Mouse (Mus musculus): ENCODE measurements around the gene Vmn2r17. TPM values are rescaled to one million over a fixed set of nuclear protein-coding genes. Genes with fewer than 3 reads are reported as not detected.

Gene Vmn2r17
- 0.04 TPM in 1 of 2 replicates, not detected in the other for polyA plus RNA-seq (2015; fragmentation: Nextera tagmentation; extraction: Ambion mirVana)

GRCm38 (mm10) chr5:109419388-109419787, at the start of gene Vmn2r17:
Vmn2r17 (plus strand) TSS chr5:109419688.
- ATAC-seq (ENCODE audit: insufficient number of reproducible peaks, low FRiP score, low TSS enrichment, low read depth): no peak
- 56% methylated on average over 2 of the region's 2 CpGs for WGBS

DNA sequence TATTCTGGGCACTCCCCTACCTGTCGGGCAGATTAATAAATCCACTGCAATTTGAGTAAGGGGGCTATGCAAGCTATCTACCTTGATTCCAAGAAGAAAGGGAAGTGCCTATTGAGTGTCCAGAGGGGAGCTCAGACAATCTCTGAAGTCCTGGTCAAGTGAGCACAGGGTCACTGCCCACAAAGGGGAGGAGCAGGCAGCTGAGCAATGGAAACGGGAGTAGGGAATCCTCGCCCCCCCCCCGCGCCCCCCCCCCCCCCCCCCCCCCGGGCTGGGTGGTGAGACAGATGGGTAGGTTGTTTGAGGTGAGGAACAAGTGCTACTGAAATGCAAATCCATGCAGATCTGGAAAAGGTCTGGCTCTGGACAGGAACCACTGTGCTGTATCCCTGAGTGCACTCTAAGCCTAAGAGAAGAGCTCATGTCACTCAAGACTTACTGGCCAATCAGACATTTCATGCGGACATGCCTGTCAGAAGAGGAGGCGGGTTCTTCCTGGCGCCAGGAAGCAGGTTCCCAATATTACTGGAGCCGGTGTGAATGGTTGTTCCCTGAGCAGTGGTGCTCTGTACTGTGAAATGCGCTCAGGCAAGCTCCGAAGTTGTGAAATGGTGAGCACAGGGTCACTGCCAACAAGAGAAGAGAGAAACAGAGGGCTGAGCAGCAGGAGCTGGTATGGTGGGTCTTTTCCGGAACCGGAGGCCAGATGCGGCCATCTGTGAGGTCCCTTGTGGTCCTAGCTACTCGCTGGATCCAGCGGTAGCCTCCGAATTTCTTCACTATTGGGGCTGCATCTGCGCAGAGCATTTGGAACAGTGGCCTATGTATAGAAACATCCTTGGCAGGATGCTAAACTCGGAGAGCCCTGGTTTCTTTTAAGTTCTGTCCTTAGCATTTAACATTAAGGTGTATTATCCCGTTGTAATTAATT, 47.4 kb downstream of the Vmn2r17 start:
- Histone ChIP-seq H3K4me3 (replicated peaks) (peak overlapping the region; percentile 22; the same call in 1 of the 2 replicates), H3K4me1 (no peaks in the 10 kb centered on the region), H3K36me3 (no peaks in the 10 kb centered on the region), H3K9me3 (replicated peaks) (no peaks in the 10 kb centered on the region), H3K4me2 (replicated peaks) (no peak overlapping the region), H3K27me3 (no peaks in the 10 kb centered on the region), H3K9ac (no peak overlapping the region), H3K27ac (replicated peaks) (no peak overlapping the region)
- ATAC-seq (ENCODE audit: insufficient number of reproducible peaks, low FRiP score, low TSS enrichment, low read depth): no peak
- 23% methylated on average over 19 of the region's 21 CpGs for WGBS

More at GRCm38 (mm10) chr5:109419388-109419787, at the start of gene Vmn2r17:
- H3K36me3 ChIP-seq: no peaks in the 10 kb centered on the region
- no peaks in the 10 kb centered on the region for H3K9me3 ChIP-seq (replicated peaks)
- H3K4me1 ChIP-seq: no peaks in the 10 kb centered on the region
- no peak within 1 kb of the TSS for H3K9ac ChIP-seq
- no peak within 1 kb of the TSS for H3K4me2 ChIP-seq (replicated peaks)
- no peak within 1 kb of the TSS for H3K27ac ChIP-seq (replicated peaks)
- no peak within 1 kb of the TSS for H3K4me3 ChIP-seq (replicated peaks)
- H3K27me3 ChIP-seq: no peaks in the 10 kb centered on the region

DNA sequence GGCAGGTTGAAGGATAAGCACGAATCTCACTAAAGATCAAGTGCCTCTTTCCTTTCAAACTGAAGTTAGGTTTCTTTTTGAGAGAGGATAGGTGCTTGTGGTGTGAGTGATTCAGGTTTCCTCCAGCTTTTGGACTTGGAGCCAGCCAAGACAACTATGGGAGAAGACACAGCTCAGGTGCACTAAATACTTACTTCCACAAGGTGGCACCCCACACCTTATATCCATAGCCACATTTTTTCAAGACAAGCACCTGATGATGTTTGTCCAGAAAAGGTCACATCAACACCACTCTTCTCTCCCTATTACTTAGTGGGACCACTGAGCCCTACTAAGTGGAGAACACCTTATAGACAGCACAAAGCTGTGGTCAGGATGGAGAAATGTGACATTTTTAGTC, 87.2 kb downstream of the Vmn2r17 start:
- Histone ChIP-seq H3K4me3 (replicated peaks) (no peak overlapping the region), H3K9ac (no peak overlapping the region), H3K4me1 (no peaks in the 10 kb centered on the region), H3K9me3 (replicated peaks) (no peaks in the 10 kb centered on the region), H3K27ac (replicated peaks) (no peak overlapping the region), H3K4me2 (replicated peaks) (no peak overlapping the region), H3K36me3 (no peaks in the 10 kb centered on the region), H3K27me3 (no peaks in the 10 kb centered on the region)
- WGBS: 6% methylated on average over 1 of the region's 1 CpGs
- ATAC-seq (ENCODE audit: insufficient number of reproducible peaks, low FRiP score, low TSS enrichment, low read depth): no peak

Other genes starting within 250 kb of the Vmn2r17 start
- not detected in 2 replicates for gene Vmn2r13, start 227.5 kb upstream of the Vmn2r17 start, polyA plus RNA-seq (2015; fragmentation: Nextera tagmentation; extraction: Ambion mirVana)
- gene Vmn2r14, start 195.0 kb upstream of the Vmn2r17 start, polyA plus RNA-seq (2015; fragmentation: Nextera tagmentation; extraction: Ambion mirVana): not detected in 2 replicates
- not detected in 2 replicates for gene Vmn2r15, start 122.0 kb upstream of the Vmn2r17 start, polyA plus RNA-seq (2015; fragmentation: Nextera tagmentation; extraction: Ambion mirVana)
- not detected in 2 replicates for gene Vmn2r16, start 89.5 kb upstream of the Vmn2r17 start, polyA plus RNA-seq (2015; fragmentation: Nextera tagmentation; extraction: Ambion mirVana)
- 12.6 and 13.6 TPM in 2 replicates for gene Crlf2, start 139.3 kb downstream of the Vmn2r17 start, polyA plus RNA-seq (2015; fragmentation: Nextera tagmentation; extraction: Ambion mirVana)

Data from embryonic facial prominence, embryonic 15.5 days (tissue).